Mouse (Mus musculus) lung, postnatal 14 days (tissue): ENCODE measurements around the gene Syn3.

Experiments
- DNase-seq: peaks from one replicate; pipeline ENCODE4 v3.0.0; 2021

Syn3 gene

DNA sequence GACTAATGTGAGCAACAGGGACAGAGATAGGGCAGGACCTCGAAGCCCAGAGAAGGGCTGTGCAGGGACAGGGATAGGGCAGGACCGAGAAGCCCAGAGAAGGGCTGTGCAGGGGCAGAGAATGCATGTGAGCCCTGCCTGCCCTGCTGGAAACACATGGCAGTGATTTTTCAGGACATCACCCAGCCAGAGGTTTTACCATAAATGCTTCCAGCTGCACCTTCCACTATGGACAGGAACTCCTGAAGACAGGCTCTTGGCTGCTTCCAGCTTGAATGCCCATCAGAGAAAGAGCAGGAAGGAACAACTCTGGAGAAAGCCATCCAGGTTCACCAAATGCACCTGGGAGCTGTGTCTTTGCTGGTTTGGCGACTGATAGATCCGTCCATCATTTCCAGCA lies 131.3 kb downstream of the Syn3 start:
- DNase-seq: no peak

GRCm38 (mm10) chr10:86365632-86366092 lies 133.0 kb downstream of the Syn3 start:
- peak; percentile 53 for DNase-seq

DNA sequence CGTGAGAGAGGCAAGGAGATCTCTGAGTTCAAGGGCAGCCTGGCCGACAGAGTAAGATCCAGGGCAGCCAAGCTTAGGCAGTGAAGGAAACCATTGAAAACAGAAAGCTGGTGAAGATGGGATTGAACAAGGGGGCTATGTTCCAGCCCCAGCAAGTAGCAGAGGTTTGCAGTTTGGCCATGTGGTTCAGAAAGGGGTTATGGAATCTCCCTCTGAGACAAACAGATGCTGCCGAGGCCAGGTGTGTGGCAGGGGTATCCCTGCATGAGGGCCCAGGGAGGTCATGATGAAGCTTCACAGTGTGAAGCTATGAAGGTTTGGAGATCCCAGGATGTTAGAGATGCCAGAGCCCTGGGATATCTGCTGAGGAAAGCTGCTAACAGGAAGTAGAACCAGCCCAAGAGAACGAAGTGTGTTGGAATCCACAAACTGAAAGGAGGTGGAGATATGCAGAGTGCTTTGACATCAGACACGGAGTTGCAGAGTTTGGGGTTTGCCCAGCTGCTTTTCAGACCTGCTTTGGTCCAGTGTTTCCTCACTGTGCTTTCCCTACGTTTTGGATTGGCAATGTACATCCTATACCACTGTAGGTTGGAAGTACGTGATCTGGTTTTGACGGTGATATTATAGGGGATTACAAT lies 134.9 kb downstream of the Syn3 start:
- no peak for DNase-seq

DNA sequence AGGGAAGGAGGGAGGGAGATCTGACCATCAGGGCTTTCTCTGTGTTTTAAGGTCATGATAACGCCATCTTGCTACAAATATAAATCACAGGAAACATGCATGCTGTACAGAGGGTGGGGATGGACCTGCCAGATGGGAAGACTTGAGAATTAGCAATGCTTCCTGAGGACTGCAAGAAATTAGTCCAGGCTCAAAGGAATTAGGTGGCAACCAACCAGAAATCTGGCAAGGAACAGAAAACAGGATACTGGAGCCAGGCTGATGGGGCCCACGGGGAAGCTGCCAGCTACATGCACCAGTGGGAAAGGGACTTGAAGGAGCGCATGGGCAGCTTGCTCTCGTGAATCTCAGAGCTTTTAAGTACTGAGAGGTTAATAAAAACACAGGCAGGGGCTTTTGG lies 139.0 kb downstream of the Syn3 start:
- no peak for DNase-seq

- DNase-seq: no peak
These were observed 139.5 kb downstream of the Syn3 start for GRCm38 (mm10) chr10:86359208-86359607.

- no peak for DNase-seq
These were observed 140.3 kb downstream of the Syn3 start for GRCm38 (mm10) chr10:86358307-86358975.

DNA sequence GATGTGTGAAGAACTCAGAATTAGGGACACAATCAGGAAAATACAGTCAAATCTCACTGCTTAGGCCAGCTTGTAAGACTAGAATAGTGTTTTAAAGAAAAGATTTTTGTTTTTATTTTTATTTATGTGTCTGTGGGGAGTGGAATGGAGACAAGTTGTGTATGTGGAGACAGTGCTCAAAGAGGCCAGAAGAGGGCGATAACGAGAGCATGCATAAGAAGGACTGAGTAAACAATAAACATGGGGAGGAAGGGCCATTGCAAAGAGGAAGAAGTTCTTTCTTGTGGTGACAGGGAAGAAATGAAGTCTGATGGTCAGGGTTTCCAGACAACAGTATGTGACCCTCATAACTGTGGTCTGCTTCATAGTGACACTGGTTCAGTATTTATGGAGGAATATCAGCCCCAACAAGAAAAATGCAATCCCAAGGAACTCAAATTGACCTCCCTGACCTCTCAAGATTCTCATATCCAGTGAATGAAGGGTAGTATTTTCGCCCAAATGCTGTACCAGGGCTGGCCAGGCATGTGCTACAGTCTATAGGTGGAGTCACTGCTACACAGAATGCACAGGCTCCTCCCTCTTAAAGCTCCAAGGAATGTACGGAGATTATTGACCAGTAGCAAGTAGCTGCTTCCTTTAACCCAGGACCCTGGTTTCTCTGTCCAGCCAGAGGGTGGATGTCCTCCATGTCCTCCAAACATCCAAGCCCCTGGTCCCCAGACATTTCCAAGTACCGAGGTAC lies 141.7 kb downstream of the Syn3 start:
- DNase-seq: peak; percentile 55

DNA sequence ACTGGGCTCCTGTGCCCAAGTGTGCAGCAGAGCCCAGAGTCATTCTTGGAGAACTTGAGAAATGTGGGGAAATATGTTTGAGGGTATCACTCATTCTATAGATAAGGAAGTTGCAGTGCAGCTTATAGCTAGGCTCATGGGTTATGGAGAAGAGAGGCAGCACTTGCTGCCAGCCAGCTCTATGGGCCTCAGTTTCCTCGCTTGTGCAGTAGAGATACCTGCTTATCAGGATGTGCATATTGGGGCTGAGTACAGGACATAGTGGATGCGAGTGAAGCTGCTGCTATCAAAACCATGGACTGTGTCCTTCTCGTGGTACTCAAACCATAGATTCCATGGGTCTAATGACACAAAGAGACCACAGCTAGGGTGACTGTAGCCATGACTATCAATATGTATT lies 146.2 kb downstream of the Syn3 start:
- no peak for DNase-seq

GRCm38 (mm10) chr10:86351287-86351686 lies 147.4 kb downstream of the Syn3 start:
- no peak for DNase-seq

DNA sequence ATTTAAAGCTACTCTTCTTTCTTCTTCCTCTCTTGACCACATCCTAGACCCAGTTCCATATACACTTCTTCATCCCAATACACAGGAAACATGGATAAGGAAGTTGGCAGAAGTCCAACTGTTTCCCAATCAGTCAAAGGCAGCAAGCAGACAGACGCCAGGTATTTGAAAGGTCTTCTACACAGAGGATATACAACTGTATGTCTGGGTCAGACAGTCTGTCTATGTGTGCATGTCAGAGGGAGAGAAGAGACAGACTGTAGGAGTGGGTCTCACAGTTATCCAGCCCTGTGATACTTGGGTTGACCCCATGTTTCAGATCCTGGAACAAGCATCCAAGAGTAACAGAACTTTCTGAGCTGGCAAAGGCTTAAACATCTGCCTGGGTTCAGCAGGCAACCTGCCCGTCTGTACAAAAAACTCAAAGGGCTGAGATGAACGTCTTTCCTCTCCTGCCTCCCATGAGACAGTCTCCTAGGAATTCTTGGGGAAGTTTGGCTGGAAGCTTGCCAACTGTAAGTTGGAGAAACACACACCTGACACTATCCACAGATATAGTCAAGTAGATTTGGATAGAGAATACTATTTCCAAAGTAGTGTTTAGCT lies 152.4 kb downstream of the Syn3 start:
- no peak for DNase-seq

GRCm38 (mm10) chr10:86345645-86346044 lies 153.1 kb downstream of the Syn3 start:
- no peak for DNase-seq

DNA sequence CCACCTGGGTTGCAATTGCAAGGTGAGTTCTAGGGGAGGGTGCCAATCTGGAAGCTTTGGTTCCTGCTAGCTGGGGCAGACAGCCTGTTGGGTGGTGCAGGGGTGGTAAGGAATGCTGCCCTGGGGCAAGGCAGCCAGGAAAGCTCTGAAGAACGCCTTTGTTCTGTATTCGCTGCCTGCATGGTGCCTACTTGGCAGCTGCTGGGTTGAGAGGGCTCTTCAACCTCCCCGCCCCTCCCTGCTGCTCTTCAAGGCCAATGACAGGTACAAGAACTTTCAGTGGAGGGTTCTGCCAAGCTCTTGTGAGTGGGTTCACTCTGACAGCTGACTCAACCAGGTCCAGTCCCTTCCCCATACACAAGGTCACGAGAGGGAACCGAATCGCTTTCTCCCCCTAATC lies 154.0 kb downstream of the Syn3 start:
- peak; percentile 49 for DNase-seq

- DNase-seq: no peak
These were observed 154.8 kb downstream of the Syn3 start for GRCm38 (mm10) chr10:86343931-86344330.

- DNase-seq: no peak
These were observed 155.3 kb downstream of the Syn3 start for GRCm38 (mm10) chr10:86343362-86343761.

DNA sequence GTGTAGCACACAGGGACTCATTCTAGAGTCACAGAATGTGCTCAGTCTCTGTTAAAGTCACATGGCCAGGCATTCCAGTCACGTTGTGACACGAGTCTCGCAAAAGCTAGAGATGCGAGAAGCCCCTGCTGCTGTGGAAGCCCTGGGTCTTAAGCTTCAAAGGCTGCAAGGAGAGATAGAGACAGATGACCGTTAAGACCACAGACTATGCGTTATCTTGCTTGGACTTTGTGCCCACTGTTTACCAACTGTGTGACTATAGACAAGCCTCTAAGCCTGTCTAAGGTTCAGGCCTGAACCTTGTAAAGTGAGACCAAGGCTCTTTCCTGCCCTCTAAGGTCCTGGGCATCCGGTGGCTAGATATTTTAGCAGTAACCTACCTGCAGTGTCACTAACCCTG lies 156.0 kb downstream of the Syn3 start:
- no peak for DNase-seq

DNA sequence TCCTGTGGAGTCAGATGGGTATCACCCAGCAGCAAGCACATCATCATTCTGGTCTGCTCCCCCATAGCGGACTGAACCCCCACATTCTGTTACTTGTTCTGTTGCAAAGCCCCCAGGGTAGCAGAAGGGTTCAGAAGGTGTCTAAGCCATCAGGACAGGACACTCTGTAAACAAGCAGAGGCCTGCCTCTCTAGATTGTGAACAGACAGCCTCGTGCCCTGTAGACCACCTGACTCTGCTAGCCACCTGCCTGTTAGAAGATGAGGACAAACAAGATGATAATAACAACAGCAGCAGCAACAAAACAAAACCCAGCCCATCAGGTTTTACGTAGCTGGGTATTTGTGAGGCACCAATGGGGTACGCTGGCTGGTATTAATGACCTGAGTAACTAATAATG lies 156.5 kb downstream of the Syn3 start:
- no peak for DNase-seq

- DNase-seq: peak; percentile 59
These were observed 157.1 kb downstream of the Syn3 start for GRCm38 (mm10) chr10:86341589-86341988.

DNA sequence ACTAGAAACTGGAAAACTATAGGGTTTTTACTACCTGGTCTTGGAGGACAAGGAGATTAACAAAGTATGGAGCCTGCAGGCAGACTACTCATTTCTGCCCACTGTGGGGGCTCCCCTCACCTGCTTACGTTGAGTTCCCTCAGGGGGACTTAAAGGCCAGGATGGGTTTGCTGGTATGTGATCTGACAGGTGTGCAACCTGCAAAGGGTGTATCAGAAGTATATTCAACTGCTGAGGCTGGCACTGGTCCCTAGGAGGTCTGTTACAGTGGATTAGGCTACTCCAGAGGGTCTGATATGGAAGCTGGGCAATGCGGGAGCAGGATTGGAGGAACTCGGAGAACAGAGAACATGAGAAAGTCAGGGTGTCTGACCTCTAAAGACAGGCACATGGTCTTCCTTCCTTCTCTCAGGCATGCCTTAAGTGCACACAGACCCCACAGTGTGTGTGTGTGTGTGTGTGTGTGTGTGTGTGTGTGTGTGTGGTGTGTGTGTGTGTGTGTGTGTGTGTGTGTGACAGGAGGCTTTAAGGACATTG lies 157.6 kb downstream of the Syn3 start:
- DNase-seq: no peak

DNA sequence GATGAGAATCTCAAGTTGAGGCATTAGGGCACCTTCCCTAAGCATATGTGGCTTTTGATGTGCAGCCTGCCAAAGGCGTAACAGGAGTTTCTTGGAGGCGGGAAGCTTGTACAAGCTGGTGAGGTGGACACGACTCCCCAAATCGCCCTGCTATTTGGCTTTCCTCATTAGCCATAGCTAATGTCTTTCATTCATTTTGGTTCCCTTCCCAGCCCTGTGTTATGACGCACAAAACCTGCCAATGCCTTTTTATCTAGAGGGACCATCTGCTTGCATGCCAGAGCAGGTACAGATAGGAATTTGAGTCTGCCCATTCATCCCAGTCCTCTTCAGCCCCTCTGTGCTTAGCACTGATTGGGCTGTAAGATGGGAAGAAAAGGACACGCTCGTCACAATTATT lies 158.3 kb downstream of the Syn3 start:
- DNase-seq: no peak

DNA sequence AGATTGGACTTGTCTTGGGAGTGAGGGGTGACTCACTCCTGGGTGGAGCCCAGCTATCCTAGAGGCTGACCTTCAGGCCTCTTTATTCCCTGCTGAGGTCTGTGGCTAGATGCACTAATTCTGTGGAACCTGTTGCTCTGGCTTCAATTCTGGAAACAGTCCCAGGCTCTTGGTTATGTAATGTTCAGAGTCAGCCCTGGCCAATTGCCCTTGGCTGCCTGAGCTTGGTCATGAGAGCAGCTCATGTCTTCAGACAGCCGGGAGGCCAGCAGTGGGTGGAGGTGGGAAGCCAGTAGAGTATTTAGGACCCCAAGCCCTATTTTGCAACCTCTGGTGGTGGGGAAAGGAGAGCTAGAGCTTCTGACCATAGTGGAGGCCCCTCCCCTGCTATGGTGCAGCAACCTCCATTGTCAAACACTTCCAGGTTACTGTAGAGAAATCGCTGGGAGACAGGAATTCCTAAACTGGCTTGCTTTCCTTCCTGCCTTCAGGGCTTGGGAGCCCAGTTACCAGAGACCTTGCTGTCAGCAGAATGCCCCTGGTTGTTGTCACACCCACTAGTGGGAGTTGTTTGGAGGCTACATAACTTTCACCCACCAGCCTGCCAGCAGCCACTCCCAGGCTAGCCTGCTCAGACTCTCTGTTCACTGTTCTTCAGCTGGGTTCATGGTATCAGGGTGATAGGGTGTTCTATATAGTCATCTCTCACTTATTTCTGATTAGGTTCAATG lies 158.9 kb downstream of the Syn3 start:
- peak; percentile 90 for DNase-seq

- DNase-seq: no peak
These were observed 159.6 kb downstream of the Syn3 start for GRCm38 (mm10) chr10:86339121-86339520.

DNA sequence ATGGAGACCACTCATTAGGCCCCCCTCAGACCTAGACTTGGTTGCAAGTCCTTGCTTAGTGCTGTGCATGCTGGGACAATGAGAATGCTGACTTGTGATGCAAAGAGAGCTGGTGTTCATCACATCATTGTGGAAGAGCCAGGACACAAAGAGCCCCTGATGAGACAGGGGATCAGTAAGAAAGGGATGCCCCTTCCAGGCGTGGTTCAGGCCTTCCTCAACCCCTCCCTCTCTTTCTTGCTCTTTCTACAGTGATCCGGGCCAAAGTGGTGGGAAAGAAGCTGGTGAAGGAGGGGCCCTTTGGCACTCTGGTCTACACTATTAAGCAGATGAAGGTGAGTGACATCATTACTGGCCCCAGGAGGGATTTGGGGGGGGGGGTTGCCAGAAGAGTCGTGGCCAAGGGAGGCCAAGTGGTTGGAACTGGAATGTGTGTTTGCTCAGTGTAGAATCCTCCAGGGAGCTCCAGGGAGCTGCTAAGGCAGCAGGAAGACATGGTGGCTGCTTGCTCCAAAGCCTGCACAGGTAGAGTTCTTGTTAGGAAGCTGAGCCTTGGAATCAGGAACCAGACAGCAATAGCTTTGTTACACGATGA lies 160.5 kb downstream of the Syn3 start:
- DNase-seq: no peak
